Mouse (Mus musculus) lung, embryonic 16.5 days (tissue): ENCODE measurements around the gene Rhou. TPM values are rescaled to one million over a fixed set of nuclear protein-coding genes. Genes with fewer than 3 reads are reported as not detected.

ENCODE experiments used
- polyA plus RNA-seq: library from polyadenylated mRNA; unstranded; fragments of >200 nt; fragmentation: Nextera tagmentation; extraction: Ambion mirVana; gene quantifications from 2 replicates; pipeline ENCODE4 v1.2.1, GENCODE M21; 2015

Gene Rhou
- polyA plus RNA-seq, 1 experiment from 2014 or later: 7.8 TPM

Other genes with a start within 250 kb of the Rhou start
- gene Mc1r, start 246.8 kb upstream of the Rhou start, polyA plus RNA-seq: not detected in 2 replicates
- 5.8 and 11.0 TPM in 2 replicates for gene Tubb3, start 242.5 kb upstream of the Rhou start, polyA plus RNA-seq
- 26.3 and 28.0 TPM in 2 replicates for gene Def8, start 230.4 kb upstream of the Rhou start, polyA plus RNA-seq
- 48.3 and 53.6 TPM in 2 replicates for gene Afg3l1, start 176.0 kb upstream of the Rhou start, polyA plus RNA-seq
- 1.5 and 1.9 TPM in 2 replicates for gene Dbndd1, start 138.5 kb upstream of the Rhou start, polyA plus RNA-seq
- 28.3 and 28.9 TPM in 2 replicates for gene Gas8, start 135.1 kb upstream of the Rhou start, polyA plus RNA-seq
- gene Rab4a, start 152.1 kb downstream of the Rhou start, polyA plus RNA-seq: 27.4 and 32.2 TPM in 2 replicates
- gene Ccsap, start 206.3 kb downstream of the Rhou start, polyA plus RNA-seq: 4.4 TPM in 2 replicates
- 90.5 and 322 TPM in 2 replicates for gene Acta1, start 240.8 kb downstream of the Rhou start, polyA plus RNA-seq